Mouse (Mus musculus) cerebellum, postnatal 36 days (tissue): Measurements from ENCODE around the gene Btbd8.

Experiments used
- DNase-seq, 2 experiments: peaks; one replicate each; pipeline ENCODE4 v3.0.0; 2021 to 2022; ENCODE audit warnings: mixed read lengths in 2 of 2

The Btbd8 gene

GRCm38 (mm10) chr5:107437464-107438281 lies at the start of gene Btbd8:
Gene Btbd8 (plus strand): TSS chr5:107437997.
- DNase-seq = peak; percentile 97

DNA sequence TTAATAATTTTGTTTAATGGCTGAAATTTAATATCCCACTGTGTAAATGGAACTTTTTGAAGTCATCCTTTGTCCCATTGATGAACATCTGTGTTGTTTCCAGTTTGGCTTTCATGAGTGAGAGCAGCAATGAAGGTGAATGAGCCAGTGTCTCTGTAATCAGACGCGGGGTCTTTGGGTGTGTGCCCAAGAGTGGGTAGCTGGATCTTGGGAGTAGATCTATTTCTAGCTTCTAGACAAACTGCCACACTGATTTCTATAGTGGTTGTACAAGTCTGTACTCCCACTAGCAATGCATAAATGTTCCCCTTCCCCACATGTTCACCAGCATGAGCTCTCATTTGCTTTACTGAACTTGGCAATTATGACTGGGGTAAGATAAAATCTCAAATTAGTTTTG lies 48.4 kb upstream of the Btbd8 start:
- DNase-seq = no peak

- no peak for DNase-seq
These were observed 43.4 kb upstream of the Btbd8 start for GRCm38 (mm10) chr5:107394437-107394836.

DNA sequence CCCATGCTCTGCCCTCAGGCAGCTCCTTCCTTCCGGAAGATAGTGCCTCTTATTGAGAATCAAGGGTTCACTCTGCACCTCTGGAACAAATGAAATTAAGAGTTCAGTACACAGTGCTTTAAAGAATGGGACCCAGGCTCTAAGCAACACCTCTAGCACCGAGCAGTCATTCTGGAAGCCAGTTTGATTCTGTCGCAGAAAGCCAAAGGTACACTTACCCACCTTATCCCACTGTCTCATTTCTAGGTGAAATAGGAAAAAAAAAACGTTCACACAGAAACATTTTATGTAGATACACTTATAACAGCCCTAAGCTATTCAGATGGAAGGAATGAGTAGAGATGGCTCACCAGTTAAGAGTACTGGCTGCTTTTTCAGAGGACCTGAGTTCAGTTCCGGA lies 35.4 kb upstream of the Btbd8 start, which contains the start of gene Ephx4:
Ephx4 (plus strand) TSS at position 301 of the 400 bp plus-strand sequence.
- DNase-seq = no peak

DNA sequence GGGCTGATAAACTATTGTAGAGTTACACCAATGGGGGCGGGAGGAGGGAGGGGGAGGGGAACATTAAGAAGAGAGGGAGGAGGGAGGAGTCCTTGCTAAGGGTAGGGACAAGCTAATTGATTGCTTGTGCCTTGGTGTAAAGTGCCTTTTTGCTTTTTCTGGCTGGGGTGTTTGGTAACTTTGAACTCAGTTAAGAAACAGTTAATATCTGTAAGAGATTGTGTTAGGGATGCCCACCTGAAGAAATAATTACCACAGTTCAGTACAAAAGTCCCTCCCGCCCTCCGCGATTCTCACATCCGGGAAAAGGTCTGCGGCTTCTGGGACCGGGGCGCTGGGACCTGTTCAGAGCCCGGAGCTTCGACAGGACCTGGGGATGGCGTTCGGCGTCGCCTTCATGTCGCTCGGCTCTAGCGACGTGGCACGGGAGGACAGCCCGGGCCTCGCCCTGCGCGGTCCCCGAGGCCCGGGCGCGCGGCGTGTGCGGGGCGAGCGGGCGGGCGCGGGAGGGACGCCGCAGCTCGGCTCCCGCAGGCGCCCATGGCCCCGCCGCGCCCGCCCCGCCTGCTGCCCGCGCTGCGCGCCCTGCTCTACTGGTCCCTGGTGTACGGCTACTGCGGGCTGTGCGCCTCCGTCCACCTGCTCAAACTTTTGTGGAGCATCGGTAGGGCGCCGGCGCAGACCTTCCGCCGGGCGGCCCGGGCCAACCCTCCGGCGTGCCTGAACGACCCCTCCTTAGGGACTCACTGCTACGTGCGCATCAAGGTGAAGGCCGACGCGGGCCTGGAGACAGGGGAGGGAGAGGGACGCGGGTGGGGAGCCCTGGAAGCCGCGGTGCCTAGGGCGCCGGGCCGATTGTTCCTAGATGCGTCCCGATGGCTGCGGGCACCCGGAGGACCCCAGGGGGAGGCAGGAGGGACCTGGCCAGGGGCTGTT lies 34.5 kb upstream of the Btbd8 start:
- DNase-seq = peak; percentile 57 to 60

DNA sequence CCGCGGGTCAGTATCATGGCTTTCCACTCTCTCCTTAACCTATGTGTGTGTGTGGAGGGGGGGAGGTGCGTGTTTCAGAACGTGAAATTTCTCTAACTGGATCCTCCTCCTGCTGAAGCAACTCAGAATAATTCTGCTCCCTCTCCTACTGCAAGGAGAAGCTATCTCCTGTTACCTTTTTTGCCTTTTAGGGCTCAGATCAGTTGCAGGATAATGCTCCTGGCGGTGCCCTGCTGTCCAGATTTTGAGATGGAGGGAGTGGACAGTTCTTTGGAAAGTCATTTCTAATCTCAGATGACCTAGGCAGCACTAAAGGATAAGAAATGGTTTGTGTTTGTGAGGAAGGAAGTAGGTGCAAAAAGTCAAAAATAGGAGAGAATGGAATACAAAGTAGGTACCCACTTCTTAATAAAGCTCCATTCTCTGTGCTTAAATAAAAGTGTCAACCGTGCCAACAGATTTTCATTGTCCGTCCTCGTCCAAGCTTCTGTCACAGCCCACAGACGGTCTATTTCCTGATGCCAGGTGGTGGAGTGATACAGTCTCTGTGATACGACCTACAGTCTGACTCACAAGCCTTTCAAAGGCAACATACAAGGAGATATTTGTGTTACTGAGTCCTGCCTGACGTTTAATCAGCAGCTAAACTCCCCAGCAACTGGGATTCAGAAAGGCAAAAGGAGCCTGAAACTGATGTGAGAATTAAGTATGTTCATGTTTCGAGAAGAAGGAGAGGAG lies 33.7 kb upstream of the Btbd8 start:
- DNase-seq = peak; percentile 49

GRCm38 (mm10) chr5:107405361-107405760 lies 32.4 kb upstream of the Btbd8 start:
- no peak for DNase-seq

- DNase-seq = no peak
These were observed 27.5 kb upstream of the Btbd8 start for GRCm38 (mm10) chr5:107410305-107410704.

GRCm38 (mm10) chr5:107411326-107411725 lies 26.5 kb upstream of the Btbd8 start:
- DNase-seq = peak; percentile 14 to 17

DNA sequence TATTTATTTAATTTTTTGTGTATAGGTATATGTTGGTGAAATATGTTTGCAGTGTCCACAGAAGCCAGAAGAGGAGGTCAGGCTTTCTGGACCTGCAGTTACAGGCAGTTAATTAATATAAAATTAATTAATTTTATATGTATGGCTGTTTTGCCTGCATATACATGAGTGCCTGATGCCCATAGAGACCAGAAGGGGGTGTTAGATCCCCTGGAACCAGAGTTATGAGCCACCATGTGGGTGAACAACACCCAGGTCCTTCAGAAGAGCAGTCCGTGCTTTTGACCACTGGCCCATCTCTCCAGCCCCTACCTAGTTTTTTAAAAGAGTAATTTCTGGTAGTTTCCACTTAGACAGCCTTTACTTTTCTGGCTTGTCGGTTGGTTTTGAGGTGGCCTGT lies 25.5 kb upstream of the Btbd8 start:
- no peak for DNase-seq

- no peak for DNase-seq
These were observed 22.7 kb upstream of the Btbd8 start for GRCm38 (mm10) chr5:107415098-107415497.

GRCm38 (mm10) chr5:107421676-107422075 lies 16.1 kb upstream of the Btbd8 start:
- no peak for DNase-seq

DNA sequence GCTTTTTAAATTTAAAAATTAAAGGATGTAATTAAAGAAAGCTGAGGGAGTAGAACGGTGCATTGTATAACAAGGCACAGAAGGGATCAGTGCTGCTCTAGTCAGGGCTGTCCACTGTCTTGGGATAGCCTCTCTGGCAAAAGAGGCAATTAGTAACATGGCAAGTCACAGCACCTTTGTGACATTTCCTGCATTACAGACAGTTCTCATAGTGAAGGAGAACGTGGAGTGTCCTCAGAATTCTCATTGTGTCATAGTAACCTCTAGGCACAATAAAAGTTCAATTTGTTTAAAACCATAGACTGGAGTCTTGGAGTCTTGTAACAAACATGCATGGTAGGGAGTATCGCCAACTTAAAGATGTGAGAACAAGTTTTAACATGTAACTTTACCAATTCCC lies 6.5 kb upstream of the Btbd8 start, which contains the start of gene Lpcat2b:
Lpcat2b (plus strand) TSS at position 301 of the 400 bp plus-strand sequence.
- no peak for DNase-seq

GRCm38 (mm10) chr5:107434001-107434400 lies 3.8 kb upstream of the Btbd8 start:
- DNase-seq = no peak

DNA sequence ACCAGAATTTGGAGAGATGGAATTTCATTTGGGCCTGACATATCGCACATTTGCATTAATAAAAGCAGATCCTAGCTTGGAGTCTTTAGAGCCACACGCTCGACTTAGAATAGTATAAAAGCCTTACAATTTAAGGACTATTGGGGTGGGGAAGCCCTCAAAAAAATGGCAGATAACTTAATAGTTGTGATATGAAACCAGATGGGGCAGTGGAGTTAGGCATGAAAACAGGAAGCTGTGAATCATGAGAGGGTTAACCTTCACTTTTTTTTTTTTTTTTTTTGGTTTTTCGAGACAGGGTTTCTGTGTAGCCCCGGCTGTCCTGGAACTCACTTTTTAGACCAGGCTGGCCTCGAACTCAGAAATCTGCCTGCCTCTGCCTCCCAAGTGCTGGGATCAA lies 1.6 kb upstream of the Btbd8 start:
- no peak for DNase-seq

- DNase-seq = no peak
These were observed 1.1 kb upstream of the Btbd8 start for GRCm38 (mm10) chr5:107436587-107437209.

- no peak for DNase-seq
These were observed 556 bp downstream of the Btbd8 start for GRCm38 (mm10) chr5:107438353-107438752.

- no peak for DNase-seq
These were observed 4.1 kb downstream of the Btbd8 start for GRCm38 (mm10) chr5:107441881-107442280.

- no peak for DNase-seq
These were observed 6.5 kb downstream of the Btbd8 start for GRCm38 (mm10) chr5:107444251-107444650.

- no peak for DNase-seq
These were observed 10.2 kb downstream of the Btbd8 start for GRCm38 (mm10) chr5:107447977-107448376.

DNA sequence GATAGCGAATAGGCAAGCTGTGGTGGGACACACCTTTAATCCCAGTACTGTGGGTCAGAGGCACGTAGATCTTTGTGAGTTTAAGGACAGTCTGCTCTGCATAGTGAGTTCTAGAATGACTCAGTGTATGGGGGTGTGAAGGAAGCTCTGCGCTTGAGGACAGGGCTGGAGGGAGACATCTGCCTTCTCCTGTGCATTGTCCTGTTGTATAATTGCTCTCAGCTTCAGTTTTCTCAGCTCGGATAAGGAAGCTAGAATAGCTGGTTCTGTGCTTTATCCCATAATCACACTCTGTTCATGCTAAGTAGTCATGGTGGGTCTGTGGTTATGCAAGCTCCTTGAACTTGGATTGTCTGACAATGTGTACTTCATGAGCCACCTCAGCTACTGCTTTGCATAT lies 11.0 kb downstream of the Btbd8 start:
- DNase-seq = no peak

DNA sequence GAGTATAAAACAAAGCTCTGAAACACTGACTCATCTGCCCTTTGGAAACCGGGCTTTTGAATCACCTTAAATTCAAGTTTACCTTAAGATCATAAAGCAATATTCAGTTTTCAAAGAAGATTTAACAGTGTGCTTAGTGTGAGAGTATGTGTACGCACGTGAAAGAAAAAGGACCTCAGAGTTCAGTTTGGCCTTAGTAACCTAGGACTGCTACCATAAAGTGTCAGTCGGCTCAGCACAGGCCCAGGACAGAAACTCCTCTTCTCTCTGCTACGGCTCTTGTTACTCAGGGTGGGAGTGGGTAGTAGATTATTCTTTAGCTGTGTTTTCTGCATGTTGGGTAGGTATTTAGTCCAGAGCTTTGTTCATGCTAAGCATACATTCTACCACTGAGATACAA lies 11.8 kb downstream of the Btbd8 start:
- DNase-seq = no peak
